Mouse (Mus musculus) right cerebral cortex, postnatal 25 days (tissue): ENCODE data around the gene Bnc2.

Experiments
- DNase-seq: peaks from one replicate; pipeline ENCODE4 v3.0.0; 2022

Bnc2 gene

DNA sequence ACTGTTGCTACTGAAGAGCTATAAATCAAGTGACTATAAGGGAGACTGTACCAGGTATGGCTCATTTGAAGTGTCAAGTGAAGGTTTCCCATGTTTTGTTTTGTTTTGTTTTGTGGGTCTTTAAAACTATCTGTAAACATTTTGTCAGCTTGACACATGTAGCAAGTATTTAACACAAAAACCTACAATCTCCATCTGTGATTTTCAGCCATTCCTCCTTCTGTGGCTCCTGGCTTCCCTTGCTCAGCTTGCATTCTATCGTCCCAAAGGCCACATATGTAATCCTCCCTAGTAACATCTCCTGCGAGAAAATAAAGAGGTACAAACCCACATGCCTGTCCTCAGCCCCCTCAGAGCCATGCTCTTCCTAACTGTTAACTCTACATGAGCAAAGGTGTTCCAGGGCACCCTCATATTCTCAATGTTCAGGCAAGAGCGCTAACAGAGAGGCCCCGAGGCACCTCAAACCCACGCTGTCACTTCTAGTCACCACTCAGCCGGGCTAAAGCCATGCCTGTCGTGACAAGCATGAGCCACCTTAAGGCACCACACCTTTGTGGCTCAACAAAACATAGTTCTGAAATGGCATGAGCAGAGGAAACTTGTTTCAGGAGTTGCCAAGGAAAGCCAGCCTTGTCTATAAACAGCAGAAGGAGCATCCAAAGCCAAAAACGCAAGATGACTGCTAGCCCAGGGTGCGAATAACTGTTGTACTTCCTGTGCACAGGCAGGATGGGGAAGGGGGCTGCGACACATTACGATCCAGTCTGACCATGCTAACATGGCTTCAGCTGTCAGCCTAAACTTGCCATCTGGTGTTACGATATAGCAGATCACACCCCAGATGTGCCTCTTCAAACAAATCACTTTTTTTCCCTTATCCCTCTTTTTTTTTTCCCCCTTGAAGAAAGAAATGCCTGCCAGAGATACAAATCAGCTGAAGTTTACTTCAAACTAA is 42.0 kb downstream of the Bnc2 start:
- DNase-seq = no peak

DNA sequence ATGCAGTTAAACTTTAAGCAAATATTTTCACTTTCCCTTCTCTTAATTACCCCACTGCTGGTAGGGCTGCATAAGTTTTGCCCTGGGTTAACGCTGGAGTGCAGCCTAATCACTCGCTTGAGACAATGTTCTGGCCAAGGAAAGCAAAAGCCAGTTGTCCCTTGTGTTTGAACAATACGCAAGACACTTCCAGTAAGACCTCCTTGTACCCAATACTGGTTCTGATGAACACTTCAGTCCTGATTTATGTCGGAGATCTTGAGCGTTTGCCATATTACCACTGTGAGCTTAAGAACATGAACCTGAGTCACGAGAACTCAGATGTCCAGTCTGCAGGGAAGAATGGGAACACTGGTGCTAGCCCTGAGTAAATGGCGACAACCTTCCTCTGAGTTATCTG is 47.5 kb downstream of the Bnc2 start:
- DNase-seq = no peak

DNA sequence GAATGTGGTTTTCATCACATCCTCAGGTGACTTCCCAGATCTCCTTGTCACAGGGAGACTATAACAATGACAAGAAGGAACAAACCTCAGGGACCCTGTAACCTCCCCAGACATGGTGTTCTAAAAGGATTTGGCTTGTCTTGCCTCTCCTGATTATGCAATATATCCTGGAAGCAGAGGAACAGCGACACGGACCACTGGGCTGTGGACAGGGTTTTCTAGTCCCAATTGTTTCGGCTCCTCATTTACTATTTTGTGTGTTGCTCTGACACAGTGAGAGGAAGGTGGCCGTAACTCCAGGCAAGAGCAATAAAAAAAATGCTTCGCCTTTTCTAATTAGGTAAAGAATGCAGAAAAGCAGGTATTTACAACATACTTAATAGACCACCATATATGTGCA is 51.8 kb downstream of the Bnc2 start:
- DNase-seq = no peak

- DNase-seq = no peak
Measured at GRCm38 (mm10) chr4:84621785-84622184, 53.3 kb downstream of the Bnc2 start.

DNA sequence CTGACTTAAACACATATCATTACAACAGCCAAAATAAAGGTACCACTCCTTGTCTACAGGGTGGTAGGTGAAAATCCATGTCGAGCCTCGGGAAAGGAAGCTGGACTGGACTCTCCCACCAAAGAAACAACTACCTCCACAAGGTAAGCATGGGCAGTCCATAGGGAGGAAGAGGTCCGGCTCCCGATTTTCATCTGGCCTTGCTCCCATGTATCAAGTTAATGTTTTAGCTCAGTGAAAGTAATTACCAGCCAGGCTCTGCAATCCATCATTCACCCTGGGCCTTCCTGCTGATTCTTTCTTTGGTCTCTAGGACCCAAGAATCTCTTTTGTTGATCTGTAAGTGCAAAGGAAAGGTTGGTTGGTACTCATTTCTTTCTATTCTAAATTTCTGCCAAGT is 65.2 kb downstream of the Bnc2 start:
- DNase-seq = no peak

DNA sequence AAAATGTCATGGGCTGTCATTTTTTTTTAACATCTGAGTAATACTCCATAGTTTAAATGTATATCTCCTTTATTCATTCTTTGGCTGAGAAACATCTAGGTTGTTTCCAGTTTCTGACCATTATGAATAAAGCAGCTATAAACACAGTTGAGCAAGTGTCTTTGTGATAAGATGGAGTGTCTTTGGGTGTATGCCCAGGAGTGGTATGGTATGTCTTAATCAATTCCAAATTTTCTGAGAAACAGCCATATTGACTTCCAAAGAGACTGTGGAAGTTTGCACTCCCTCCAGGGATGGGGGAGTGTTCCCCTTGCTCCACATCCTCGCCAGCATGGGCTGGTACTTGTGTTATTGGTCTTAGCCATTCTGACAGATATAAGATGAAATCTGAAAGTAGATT is 70.6 kb downstream of the Bnc2 start:
- DNase-seq = no peak

DNA sequence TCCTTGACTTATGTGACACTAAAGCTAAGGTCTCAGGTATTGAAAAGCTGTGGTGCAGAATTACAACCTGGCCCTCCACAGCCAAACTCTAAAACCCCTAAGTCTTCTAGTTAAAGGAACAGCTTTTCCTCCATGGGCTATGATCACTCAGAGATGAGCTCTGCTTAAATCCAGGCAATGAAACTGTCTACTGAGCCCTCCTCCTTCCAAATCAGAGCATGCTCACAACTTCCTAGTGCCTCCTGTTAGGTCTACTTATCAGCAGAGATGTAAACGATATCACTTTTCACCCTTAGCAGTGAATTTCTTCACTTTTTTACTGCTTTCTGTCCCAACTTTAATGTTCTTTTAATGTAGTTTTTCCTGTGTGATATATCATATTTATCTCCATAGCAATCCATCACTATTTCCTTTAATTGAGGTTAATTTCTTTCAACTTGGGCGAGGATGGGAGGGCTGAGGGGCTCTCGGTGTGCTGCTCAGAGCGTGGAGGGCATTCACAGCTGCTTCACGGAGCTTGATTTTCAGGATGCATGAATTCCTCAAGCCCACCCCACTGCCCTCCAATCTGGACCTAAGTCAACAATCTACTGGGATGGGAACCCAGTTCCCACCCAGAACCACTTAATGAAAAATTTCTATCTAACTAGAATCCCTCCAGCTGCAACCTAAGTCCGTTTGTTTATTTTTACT is 94.7 kb downstream of the Bnc2 start:
- no peak for DNase-seq

DNA sequence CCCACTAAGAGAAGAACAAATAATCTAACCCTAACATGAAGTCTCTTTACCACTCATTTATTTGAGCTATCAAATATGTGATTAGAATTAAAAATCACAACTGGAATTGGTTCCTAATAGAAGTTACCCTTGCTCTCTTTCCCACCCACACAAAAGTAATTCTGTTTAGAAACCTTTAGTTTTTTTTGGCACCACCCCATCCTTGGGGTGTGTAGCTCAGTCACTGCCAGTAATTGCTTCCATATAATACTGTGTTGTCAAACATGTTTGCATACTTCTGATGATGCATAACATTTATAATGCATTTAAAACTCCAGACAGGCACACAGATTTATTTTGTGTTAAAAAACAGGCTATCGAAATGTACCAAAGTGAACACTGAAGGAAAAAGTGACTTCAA is 96.8 kb downstream of the Bnc2 start:
- no peak for DNase-seq

GRCm38 (mm10) chr4:84566123-84566522 is 109.0 kb downstream of the Bnc2 start:
- DNase-seq = no peak

DNA sequence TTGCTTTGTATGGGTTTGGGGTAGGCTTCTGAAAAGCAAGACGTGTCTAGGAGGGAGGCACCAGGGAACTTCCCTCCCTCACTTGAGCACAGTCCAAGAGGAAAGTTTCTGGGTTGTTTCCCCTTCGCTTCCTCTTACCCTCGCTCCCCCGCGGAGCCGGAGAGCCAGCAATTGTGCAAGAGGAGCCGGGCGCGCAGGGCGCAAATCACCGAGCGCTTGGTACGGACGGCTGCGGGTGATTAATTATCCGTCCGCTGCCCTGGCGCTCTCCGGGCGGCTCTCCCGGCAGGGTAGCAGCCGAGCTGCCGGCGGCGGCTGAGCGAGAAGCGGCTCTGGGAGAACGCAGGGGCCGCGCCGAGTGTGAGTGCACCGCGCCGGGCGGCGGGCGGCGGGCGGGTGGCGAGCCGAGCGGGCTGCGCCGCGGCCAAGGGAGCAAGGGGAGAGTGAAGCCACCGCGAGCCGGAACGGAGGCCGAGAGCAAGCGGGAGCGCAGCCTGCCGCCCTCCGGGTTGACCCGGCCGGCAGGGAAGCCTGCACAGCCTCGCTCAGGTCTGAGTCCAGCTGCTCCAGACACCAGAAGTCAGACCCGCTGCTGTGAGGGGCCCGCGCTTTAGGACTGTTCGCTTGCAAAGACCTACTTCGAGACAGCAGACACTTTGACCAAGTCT is 129.7 kb downstream of the Bnc2 start:
- DNase-seq = peak; percentile 51

GRCm38 (mm10) chr4:84544646-84545045 is 130.4 kb downstream of the Bnc2 start:
- no peak for DNase-seq

GRCm38 (mm10) chr4:84540531-84540930 is 134.5 kb downstream of the Bnc2 start:
- no peak for DNase-seq

GRCm38 (mm10) chr4:84539396-84539795 is 135.7 kb downstream of the Bnc2 start:
- DNase-seq = no peak

- DNase-seq = no peak
Measured at GRCm38 (mm10) chr4:84528886-84529789, 145.9 kb downstream of the Bnc2 start.

DNA sequence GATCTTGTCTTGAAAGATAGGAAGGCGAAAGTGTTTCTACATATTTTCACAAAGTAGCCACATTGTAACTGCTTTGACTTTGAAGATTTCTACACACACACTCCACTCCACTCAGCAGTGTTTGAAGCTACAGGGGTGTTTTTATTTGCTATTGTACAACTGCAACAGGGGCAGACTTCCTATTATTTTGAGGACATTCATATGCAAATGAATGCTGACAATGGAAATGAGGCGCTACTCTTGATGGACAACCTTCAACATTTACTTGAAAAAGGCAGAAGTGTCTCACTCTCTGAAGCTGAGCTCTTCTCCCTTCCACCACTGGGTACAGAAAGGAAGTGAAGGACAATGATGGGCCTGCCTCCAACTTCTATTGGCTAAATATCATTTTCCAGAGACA is 146.7 kb downstream of the Bnc2 start:
- DNase-seq = no peak

DNA sequence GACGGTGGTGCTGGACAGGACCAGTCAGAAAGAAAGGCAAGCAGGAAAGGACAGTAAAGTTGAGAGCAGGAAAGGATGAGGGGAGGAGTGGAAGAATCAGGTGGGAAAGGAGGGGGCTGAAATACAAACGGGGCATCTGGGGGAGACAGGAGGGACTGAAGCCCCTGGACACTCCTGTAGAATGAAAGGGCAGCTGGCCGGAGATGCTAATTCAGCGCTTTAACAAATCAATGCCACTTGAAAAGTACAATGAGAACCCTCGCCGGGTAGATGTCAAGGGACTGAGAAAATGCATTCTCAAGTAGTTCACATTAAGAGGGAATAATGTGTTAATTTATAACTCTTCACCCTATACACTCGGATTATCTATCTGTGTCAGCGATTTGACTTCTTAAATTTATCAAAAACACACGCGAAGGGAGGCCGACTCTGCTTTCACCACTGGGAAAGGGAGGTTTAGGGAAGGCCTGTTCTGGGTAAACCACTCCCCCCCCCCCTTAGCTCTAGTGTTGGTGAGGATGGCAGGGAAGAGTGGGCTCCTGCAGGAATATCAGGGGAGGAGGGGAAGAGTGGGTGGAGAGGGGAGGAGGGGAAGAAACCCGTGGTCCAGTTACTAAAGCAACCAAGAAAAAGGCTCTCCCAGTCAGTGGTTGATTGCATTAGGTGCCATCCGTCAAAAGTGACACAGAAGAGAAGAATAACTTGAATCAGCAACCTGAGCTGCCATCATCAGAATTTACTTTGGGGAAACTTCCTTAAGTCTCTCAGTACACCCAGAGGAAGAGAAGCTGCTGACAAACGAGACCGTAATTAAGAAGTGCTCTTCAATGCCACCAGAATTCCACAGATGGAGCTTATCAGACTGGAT is 147.8 kb downstream of the Bnc2 start:
- DNase-seq = no peak

- no peak for DNase-seq
Measured at GRCm38 (mm10) chr4:84523651-84524221, 151.3 kb downstream of the Bnc2 start.

- DNase-seq = no peak
Measured at GRCm38 (mm10) chr4:84523211-84523610, 151.9 kb downstream of the Bnc2 start.

DNA sequence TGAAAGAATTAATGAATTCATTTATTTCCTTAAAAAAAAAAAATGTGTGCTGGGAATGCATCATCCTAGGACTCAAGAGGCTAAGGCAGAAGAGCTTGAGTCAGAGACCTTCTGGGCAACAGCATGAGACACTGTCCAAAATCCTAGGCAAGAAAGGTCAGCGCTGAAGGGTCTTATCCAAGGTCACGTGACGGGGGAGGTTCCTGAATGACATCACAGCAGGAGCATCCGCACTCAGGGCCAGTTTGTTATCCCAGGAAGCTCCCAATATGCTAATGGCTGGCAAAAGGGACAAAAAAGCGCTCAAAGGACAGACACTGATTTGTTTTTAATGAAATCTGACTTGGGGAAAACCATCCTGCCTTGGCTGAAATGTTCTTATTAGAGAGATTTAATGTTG is 153.5 kb downstream of the Bnc2 start:
- DNase-seq = no peak

DNA sequence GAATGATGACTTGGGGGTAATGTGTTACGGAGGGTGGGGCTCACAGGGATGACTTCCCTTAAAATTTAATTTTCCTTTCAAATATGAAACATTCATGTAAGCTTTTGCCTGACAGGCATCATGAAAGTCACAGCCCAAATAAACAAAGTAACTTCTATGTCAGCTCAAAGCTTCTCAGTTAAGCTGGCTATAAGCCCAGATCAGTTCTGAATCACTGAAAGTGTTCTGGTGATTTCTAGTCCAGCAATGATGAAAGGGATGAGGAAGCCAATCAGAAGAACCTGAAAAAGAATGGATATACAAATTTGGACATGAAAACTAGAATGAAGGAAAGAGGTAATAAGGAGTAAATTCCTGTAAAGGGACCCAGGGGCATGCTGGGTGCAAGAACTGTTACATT is 164.6 kb downstream of the Bnc2 start:
- DNase-seq = no peak

DNA sequence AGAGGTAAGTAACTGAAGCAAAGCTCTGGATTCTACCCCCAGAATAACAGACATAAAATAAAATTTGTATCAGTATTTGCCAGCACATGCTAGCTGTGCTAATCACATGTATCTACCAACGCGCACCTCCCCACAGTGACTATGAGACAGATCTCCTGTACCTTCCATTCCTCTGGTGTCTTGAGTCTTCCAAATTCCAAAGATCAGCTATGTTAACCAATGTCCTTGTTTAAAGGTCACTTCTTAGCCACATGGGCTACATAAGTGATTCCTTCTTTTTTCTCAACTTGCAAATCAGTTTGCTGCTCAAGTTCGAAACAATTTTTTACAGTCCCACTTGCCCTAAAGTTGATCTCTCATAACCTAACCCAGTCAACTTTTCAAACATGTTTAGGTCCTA is 167.5 kb downstream of the Bnc2 start:
- no peak for DNase-seq
